Mouse (Mus musculus) thymus, adult 2 months (tissue): ENCODE measurements around the gene Pld1.

Experiments
- CTCF ChIP-seq: fragments of 200-500 bp; IDR thresholded peaks from 2 replicates; pipeline ENCODE4 v1.5.1; 2012; ENCODE audit warnings: mild to moderate bottlenecking, control low read depth, low read length, moderate library complexity, borderline replicate concordance; ENCODE audit not compliant: control insufficient read depth, poor library complexity, insufficient read depth; ENCODE audit errors: extremely low read depth
- POLR2A ChIP-seq: fragments of 200-500 bp; IDR thresholded peaks from 2 replicates; pipeline ENCODE4 v1.6.1; 2012; ENCODE audit warnings: mild to moderate bottlenecking, low read length, control low read depth, moderate library complexity; ENCODE audit not compliant: control insufficient read depth, poor library complexity, insufficient read depth; ENCODE audit errors: extremely low read depth

GRCm38 (mm10) chr3:28142121-28142520, 203.6 kb downstream of the Pld1 start:
- TF ChIP-seq POLR2A (no peak), CTCF (no peak)
